Mouse (Mus musculus) E14TG2a.4 (cell line): Measurements from ENCODE around the gene Zfand5.

Source experiments
- CTCF ChIP-seq: conservative IDR thresholded peaks from 2 replicates; pipeline ENCODE4 v1.5.1; 2014; ENCODE audit warnings: low read length
- NANOG ChIP-seq: IDR thresholded peaks from 2 replicates; pipeline ENCODE4 v1.6.1; 2014; ENCODE audit warnings: borderline replicate concordance, low read length, mixed read lengths

DNA sequence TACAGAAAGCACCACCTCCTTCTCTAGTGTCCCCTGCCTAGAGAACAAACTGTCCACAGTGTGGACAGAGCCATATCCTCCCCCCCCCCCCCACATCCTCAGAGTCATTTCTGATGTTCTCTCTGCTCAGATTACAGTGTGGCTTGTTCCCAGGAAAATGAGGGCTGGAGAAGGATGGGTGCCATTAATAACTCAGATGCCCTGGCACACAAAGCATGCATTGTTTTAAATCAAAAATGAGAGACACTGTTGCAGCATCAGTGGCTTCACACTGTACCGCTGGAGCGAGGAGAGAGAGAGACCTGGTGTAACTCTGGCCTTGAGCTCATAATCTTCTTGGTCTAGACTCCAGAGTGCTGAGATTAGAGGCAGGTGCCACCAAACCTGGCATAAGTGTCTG lies 18.2 kb upstream of the Zfand5 start:
- TF ChIP-seq CTCF: no peak
- TF ChIP-seq NANOG: no peak
